Mouse (Mus musculus) bone marrow macrophage, adult 2 months (primary cell): Measurements from ENCODE around the gene Akr7a5.

Experiments used
- CTCF ChIP-seq: IDR thresholded peaks from 2 replicates; pipeline ENCODE4 v1.5.1; 2012; ENCODE audit warnings: low read depth, mild to moderate bottlenecking, low read length, moderate library complexity
- POLR2A ChIP-seq: IDR thresholded peaks from 2 replicates; pipeline ENCODE4 v1.6.1; 2012; ENCODE audit warnings: mild to moderate bottlenecking, low read depth, low read length, borderline replicate concordance

DNA sequence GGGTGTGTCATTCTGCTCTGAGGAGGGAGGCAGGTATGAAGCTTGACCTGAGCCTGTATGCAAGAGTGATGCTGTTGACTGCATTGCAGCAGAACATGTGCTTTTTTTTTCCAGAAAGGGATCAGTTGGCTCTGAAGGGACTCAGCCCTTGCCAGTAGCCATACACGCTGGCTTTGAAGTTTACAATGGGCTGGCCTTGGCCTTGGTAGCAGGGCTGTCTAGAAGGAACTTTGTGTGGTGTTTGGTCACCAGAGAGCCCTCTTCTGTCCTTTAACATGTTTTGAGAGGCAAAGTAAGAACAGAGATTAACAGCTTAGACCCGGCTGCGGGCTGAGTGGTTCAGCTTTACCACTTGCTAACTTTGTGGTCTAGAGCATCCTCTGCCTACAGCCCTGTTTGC lies 56.8 kb downstream of the Akr7a5 start:
- TF ChIP-seq POLR2A (no peak), CTCF (no peak)
